Mouse (Mus musculus) lung, postnatal 14 days (tissue): ENCODE results near the gene March6.

ENCODE experiments used
- DNase-seq: peaks from one replicate; pipeline ENCODE4 v3.0.0; 2021

March6 gene

DNA sequence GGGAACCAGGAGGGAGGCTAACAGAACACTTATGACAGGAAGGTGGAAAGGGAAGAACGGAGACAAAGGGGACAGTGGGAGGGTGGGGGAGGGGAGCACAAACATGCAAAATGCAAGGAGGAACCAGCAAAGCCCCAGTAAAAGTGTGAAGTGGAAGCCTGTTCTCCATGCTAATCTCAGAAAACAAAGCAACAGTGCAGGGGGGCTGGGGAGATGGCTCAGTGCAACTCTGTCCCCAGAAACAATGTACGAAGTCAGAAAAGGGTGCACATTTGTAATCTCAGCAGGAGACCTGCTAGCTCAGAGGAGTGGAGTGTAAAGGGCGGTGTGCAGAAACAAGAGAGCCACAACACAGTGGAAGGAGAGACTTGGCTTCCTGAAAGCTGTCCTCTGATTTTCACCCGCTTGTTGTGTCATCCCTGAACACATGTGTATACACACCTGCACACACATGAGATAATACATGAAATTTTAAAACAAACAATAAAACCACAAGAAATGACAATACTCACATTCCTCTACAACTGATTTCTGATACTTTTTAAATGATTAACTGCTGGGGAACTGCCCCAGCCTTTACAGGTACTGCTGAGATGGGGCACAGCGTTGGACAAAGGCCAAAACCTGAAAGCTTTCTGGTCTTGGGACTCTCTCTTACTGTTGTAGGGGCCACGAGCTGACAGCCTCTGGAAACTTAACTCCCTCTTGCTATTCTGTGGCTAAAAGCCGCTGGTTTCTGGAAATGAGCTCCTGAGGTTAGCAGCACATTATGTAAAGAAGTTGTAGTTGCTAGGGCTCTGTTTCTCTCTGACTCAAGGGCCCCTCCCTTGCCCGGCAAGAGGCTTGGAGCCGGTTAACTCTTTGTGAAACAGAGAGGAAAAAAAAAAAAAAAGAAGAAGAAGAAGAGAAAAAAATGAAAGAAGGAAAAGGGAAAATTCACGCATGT, 11.4 kb upstream of the March6 start:
- DNase-seq = no peak

GRCm38 (mm10) chr15:31540513-31540802, 9.6 kb upstream of the March6 start:
- DNase-seq = no peak

DNA sequence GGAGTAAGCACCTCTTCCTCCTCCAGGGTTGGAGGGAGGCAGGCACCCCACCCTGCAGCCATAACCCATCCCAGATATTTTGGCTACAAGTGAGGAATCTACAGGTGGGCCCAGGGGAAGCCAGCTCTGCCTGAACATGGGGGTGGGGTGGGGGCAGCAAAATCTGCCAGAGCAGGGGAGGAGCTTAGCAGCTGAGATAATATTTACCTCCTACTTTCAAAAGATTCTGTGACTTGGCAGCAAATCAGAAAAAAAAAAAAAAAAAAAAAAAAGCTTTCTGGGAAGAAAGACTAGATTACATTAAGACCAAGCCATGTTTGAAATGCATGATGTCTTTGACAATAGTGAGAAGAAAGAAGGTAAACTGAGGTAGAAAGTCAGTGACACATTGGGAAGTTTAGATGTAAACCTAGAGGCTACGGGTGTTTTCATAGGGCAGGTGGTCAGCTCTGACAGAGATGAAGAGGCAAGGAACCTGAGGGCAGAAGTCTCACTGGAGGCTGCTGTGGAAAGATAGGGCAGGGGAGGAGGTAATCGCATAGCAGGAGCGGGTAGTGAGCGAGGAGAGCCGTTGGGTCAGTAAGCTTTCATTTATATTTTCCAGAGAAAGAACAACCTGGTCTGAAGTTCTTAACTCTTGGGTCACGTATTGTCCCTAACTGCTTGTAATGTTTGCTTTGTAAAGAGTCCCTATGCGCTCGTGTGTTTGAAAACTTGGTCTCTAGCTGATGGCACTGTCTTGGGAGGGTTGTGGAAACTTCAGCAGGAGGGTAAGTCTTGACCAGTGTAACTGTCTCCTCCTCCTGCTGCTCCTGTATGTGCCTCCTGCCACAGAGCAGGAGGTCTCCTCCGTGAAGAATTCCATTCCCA, 9.0 kb upstream of the March6 start:
- no peak for DNase-seq

GRCm38 (mm10) chr15:31538346-31538745, 7.5 kb upstream of the March6 start:
- no peak for DNase-seq

DNA sequence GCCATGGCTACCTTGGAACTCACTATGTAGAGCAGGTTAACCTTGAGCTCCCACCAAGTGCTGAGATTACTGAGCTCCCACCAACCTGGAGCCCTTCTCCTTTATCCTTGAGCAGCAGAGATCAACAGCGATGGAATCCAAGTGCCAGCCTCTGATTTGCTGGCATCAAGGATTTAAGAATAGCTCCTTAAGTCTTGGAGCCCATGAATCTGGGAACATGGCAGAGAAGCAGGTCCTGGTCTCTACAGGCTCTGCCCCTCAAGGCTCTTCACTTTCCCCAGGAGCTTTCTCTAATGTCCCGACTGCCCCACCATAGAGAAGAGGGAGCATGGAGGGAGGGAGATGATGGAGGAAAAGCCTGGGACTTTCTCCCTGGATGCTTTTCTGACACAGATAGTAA, 6.9 kb upstream of the March6 start:
- DNase-seq = no peak

GRCm38 (mm10) chr15:31536051-31536737, 5.3 kb upstream of the March6 start:
- DNase-seq = no peak

- DNase-seq = no peak
Observed at GRCm38 (mm10) chr15:31535259-31535855, 4.5 kb upstream of the March6 start.

GRCm38 (mm10) chr15:31534421-31535258, 3.8 kb upstream of the March6 start:
- no peak for DNase-seq

- DNase-seq = no peak
Observed at GRCm38 (mm10) chr15:31533529-31533928, 2.7 kb upstream of the March6 start.

DNA sequence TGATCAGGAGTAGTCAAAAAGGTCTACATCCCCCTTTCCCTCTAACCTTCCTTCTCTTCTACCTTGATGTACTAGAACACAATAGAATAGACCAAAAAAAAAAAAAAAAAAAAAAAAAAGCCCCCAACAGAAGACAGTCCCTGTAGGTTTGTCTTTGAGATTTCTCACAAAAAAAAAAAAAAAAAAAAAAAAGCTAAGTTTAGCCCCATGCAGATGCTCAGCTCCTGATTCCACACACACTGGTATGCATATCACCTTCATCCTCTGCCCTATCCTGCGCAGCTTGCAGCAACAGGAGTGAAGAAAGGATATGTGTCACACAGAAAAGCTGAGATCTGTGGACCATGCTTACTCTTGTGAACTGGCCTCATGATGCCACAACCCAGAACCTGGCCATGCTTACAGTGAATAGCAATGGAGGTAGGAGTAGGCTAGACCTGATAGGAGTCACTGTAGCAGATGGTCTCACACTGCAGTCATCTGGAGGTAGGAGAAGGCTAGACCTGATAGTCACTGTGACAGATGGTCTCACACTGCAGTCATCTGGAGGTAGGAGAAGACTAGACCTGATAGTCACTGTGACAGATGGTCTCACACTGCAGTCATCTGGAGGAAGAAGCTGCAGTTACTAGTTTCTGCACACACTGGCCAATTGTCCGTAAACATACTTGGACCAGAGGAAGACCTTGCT, 1.6 kb upstream of the March6 start:
- no peak for DNase-seq

DNA sequence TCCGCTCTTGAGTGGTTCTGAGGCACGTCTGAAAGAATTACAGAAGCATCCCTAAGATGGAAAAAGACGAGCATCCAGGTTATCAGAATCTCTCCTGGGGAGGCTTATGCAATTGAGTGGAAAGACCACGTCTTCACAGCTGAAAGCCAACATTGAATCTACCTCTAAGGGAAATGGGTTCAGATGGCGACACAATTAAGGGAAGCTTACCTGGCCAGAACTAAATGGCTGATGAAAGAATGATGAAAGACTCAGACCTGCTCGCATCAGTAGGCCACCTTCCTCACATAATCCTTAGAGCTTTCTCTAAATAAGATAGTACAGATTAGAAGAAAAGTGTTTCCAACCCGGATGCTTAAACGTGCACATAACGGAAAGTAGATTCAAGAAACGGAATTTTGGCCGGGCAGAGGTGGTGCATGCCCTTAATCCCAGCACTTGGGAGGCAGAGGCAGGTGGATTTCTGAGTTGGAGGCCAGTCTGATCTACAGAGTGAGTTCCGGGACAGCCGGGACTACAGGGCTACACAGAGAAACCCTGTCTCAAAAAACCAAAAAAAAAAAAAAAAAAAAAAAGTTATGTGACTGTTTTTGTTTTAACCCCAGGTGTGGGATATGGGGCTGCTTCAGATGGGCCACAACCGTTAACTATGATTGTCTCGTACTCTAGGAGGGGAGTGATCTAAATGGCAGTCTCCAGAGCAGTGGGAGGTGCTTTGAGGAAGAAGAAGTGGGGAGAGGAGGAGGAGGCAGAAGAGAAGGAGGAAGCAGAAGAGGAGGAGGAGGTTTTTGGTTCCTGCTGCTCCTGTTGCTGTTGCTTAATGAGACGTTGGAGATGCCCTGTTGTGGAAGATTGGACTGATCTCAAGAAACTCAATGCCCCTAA, 835 bp upstream of the March6 start:
- no peak for DNase-seq

DNA sequence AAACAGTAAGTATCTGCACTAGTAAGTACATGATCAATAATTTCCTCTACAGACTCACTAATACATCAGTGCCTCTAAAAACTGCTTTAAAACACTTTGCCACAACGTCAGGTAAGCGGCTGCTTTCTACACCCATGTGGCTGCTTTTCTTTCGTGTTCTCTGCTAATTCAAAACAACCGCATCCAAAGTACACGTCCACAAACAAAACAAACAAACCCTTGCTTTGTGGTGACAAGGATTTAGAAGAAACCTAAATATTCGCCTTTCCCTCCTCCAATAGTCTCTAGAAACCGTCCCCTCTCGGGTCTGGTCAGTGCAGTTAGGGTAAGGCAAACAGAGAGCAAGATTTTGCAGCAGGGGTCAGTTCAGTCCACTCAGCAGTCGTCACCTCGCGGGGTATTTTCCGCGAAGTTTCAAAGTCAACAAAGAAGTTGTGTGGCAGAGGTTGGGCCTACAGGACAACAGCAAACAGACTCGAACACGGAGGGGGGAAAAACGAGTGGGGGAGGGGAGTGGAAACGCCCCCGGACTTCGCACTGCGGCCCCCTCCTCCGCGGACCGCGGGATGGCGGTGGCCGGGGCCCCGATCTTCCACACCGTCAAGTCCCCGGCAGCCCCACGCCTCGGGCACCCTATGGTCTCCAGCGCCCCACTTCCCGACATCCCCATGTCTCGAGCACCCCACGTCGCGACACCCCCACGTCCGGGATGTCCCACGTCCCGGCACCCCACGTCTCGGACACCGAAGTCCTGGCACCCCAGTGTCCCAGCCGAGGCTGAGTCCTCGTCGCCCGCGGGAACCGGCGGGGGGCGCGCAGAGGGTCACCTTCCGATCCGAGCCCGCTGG, 818 bp downstream of the March6 start:
- DNase-seq = peak; percentile 35

- DNase-seq = no peak
Observed at GRCm38 (mm10) chr15:31529103-31529502, 1.8 kb downstream of the March6 start.

GRCm38 (mm10) chr15:31528477-31528876, 2.4 kb downstream of the March6 start:
- no peak for DNase-seq

DNA sequence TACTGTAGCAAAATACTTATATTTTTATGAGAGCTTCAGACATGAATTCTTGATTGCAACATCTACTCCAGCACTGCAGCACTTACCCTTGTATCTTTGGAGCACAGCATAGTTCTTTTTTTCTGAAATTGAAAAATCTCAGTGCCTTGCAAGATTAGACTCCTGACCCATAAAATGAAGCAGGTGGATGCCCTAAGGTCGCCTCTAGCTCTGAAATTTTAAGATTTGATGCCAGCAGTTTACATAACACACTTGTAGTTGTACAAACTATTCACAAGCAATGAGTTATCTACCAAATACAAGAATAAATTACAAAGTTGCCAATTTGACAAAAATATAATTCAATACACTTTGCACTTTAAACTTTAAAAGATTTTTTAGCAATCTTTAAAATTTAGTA, 4.4 kb downstream of the March6 start:
- no peak for DNase-seq

DNA sequence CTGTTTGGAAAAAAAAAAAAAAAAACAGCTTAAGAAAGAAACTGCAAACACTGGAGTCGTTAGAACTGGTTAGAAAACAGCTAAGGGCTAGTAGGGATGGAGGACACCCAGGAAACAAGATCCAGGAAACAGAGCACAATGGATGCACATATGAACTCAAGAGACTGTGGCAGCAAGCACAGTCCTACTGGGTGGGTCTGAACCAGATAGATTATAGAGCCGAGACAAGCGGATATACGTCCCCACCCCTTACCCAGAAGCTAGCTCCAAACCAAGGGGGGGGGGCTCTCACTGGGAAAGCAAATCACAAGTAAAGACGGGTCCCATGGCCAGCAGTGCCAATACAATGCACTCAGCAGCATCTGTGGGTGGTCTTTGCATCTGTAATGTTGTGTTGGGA, 11.9 kb downstream of the March6 start:
- no peak for DNase-seq

DNA sequence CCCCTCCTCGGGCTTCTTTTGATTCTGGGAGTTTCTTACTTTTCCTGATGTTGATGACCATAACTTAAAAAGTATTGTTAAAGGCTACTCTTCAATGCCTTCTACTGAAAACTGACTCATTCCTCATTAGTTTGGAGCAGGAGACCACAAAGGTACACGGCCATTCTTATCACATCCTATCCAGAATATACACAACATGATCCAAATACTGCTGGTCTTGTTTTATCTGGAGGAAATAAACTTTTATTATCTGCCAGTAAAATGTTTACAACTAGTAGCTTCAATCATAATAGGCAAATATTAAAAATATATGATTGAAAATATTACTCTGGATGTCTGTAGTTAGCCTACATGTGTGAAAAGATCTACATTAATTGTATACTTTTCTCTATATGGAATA, 12.5 kb downstream of the March6 start:
- DNase-seq = no peak

GRCm38 (mm10) chr15:31517186-31517585, 13.7 kb downstream of the March6 start:
- no peak for DNase-seq

GRCm38 (mm10) chr15:31511795-31512194, 19.1 kb downstream of the March6 start:
- DNase-seq = no peak

- DNase-seq = no peak
Observed at GRCm38 (mm10) chr15:31511406-31511771, 19.5 kb downstream of the March6 start.
